Mouse (Mus musculus) ES-E14 (cell line): ENCODE measurements around the gene Rfx5. TPM values are rescaled to one million over a fixed set of nuclear protein-coding genes. Genes with fewer than 3 reads are reported as not detected.
"Not testable (repeated sequence)": the region's sequence is repeated elsewhere in the genome, so short reads cannot be mapped to it uniquely, and the experiment has no call there.

ENCODE experiments used
- DNase-seq: peaks from one replicate; pipeline ENCODE4 v3.0.0-alpha.2; 2013; ENCODE audit warnings: low read depth, low spot score
- H3K27ac ChIP-seq: 2 replicates; pipeline ENCODE4 v1.5.1; 2012; ENCODE audit warnings: low read depth, mild to moderate bottlenecking, low read length, moderate library complexity, mixed read lengths; ENCODE audit not compliant: poor library complexity, insufficient read depth, severe bottlenecking
- H3K36me3 ChIP-seq: 2 replicates; pipeline ENCODE4 v1.6.1; 2012; ENCODE audit warnings: mild to moderate bottlenecking, low read length, moderate library complexity, mixed read lengths; ENCODE audit not compliant: control insufficient read depth, poor library complexity, insufficient read depth, severe bottlenecking
- H3K4me1 ChIP-seq, 2 experiments: fragments of 150-350 bp in 1 of 2; sonication (generic) in 1 of 2; 2 replicates each; pipeline ENCODE4 v1.6.1; 2012; ENCODE audit warnings: low read length in 2 of 2, mild to moderate bottlenecking in 1 of 2, mixed read lengths in 1 of 2; ENCODE audit not compliant: control insufficient read depth in 2 of 2, insufficient read depth in 2 of 2, poor library complexity in 1 of 2
- H3K4me3 ChIP-seq, 2 experiments: fragments of 150-350 bp in 1 of 2; sonication (generic) in 1 of 2; 2 replicates each; pipeline ENCODE4 v1.5.1; 2012; ENCODE audit warnings: low read length in 2 of 2, low read depth in 1 of 2, mild to moderate bottlenecking in 1 of 2, mixed read lengths in 1 of 2; ENCODE audit not compliant: insufficient read depth in 1 of 2, poor library complexity in 1 of 2, severe bottlenecking in 1 of 2
- H3K9ac ChIP-seq: 2 replicates; pipeline ENCODE4 v1.6.1; 2012; ENCODE audit warnings: low read depth, mild to moderate bottlenecking, low read length, mixed read lengths; ENCODE audit not compliant: poor library complexity, insufficient read depth, severe bottlenecking
- H3K9me3 ChIP-seq: fragments of 150-350 bp; sonication (generic); 2 replicates; pipeline ENCODE4 v1.6.1; 2012; ENCODE audit warnings: low read depth, mild to moderate bottlenecking, low read length; ENCODE audit not compliant: control insufficient read depth, insufficient read depth
- CHD2 ChIP-seq: IDR thresholded peaks from 2 replicates; pipeline ENCODE4 v1.6.1; 2014; ENCODE audit warnings: mild to moderate bottlenecking, low read depth, low read length, inconsistent platforms
- HCFC1 ChIP-seq: IDR thresholded peaks from 2 replicates; pipeline ENCODE4 v1.6.1; 2012; ENCODE audit warnings: low read length, inconsistent platforms, borderline replicate concordance; ENCODE audit not compliant: insufficient read depth
- MAFK ChIP-seq: IDR thresholded peaks from 2 replicates; pipeline ENCODE4 v1.6.1; 2014; ENCODE audit warnings: mild to moderate bottlenecking, low read depth, low read length, inconsistent platforms; ENCODE audit not compliant: insufficient read depth
- ZC3H11A ChIP-seq: IDR thresholded peaks from 2 replicates; pipeline ENCODE4 v1.6.1; 2012; ENCODE audit warnings: low read depth, mild to moderate bottlenecking, inconsistent platforms, low read length, borderline replicate concordance
- ZNF384 ChIP-seq: IDR thresholded peaks from 2 replicates; pipeline ENCODE4 v1.6.1; 2012; ENCODE audit warnings: low read depth, low read length, inconsistent platforms
- in situ Hi-C, 2 experiments: fragments of 600-800 bp; cut with MboI; formaldehyde crosslinking; loops; one replicate each; pipeline ENCODE4 v1.15.1; 2025; ENCODE audit warnings: low sequenced_read_pairs in 2 of 2, inconsistent platforms in 1 of 2; ENCODE audit not compliant: unreplicated experiment in 2 of 2
- total RNA-seq: library from RNA; depleted of rRNA; stranded (reverse); fragments of 300-350 nt; gene quantifications from 2 replicates; pipeline ENCODE4 v1.2.3, GENCODE M21; 2012; rRNA removed

Rfx5 gene
- 6.1 and 9.0 TPM in 2 replicates for total RNA-seq

- peak within 1 kb of the TSS; percentile 81 for H3K9ac ChIP-seq
- H3K36me3 ChIP-seq = peaks cover 31% of the 10 kb centered on the region
- H3K4me1 ChIP-seq = peaks cover 3 to 7% of the 10 kb centered on the region in 2 experiments; a peak in 2 of 4 replicates
- peak; percentile 94 for DNase-seq
- H3K4me3 ChIP-seq = peak within 1 kb of the TSS; percentile 78 to 85
- H3K9me3 ChIP-seq = no peaks in the 10 kb centered on the region
- peak within 1 kb of the TSS; percentile 66; the same call in 1 of the 2 replicates for H3K27ac ChIP-seq
- in situ Hi-C loops = no loop called here
- TF ChIP-seq HCFC1 (0 out of 2 replicates have a peak, but pooled peaks have one; percentile 26), CHD2 (peak; percentile 92), ZC3H11A (no peak), MAFK (no peak)
Measured at GRCm38 (mm10) chr3:94953764-94954616, at the start of gene Rfx5. Rfx5 (plus strand) TSS chr3:94954075.

DNA sequence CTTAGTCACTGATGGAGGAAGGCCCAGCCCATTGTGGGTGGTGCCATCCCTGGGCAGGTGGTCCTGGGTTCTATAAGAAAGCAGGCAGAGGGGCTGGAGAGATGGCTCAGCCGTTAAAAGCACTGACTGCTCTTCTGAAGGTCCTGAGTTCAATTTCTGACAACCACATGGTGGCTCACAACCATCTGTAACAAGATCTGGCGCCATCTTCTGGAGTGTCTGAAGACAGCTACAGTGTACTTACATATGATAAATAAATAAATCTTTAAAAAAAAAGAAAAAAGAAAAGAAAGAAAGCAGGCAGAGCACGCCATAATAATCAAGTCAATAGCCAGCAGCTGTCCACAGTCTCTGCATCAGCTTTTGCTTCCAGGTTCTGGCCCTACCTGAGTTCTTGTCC, 49.1 kb upstream of the Rfx5 start:
- H3K4me3 ChIP-seq, H3K9me3 ChIP-seq, DNase-seq, H3K4me1 ChIP-seq, in situ Hi-C loops, H3K9ac ChIP-seq, H3K36me3 ChIP-seq, H3K27ac ChIP-seq: not testable (repeated sequence)

- TF ChIP-seq HCFC1 = no peak
- TF ChIP-seq MAFK = no peak
- no peak for TF ChIP-seq ZC3H11A
- TF ChIP-seq CHD2 = no peak
- no peak for TF ChIP-seq ZNF384
- H3K9ac ChIP-seq = no peak overlapping the region
- H3K4me1 ChIP-seq = no peaks in the 10 kb centered on the region
- H3K4me3 ChIP-seq = no peak overlapping the region
- no peaks in the 10 kb centered on the region for H3K9me3 ChIP-seq
- no peak for DNase-seq
- in situ Hi-C loops = no loop called here
- no peak overlapping the region for H3K27ac ChIP-seq
- H3K36me3 ChIP-seq = no peaks in the 10 kb centered on the region
Measured at GRCm38 (mm10) chr3:94906482-94906881, 47.4 kb upstream of the Rfx5 start.

DNA sequence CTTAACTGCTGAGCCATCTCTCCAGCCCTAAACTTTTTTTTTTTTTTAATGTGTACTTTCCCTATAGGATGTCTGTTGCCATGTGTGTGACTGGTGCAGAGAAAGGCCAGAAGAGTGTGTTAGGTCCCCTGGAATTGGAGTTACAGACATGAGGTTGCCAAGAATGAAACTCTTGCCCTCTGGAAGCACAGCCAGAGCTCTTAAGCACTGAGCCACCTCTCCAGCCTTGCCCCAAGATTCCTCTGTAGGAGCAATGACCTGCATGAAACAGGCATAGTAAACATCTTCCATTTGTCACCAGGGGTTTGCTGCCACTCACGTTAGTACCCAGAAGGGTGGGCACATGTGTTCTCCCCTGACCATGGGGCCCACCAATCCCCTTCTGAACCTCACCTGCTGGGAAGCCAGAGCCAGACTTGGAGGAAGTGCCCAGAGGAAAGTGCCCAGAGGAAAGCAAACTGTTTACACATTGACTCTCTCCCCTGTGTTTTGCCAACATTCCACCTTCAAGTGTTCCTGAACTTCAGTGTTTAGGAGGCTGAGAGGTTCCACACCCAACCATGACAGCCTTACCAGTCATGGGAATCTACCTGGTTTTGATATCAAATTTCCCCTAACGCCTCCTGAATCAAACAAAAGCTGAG, 42.7 kb upstream of the Rfx5 start:
- H3K36me3 ChIP-seq = no peaks in the 10 kb centered on the region

More for the DNA sequence above, 42.7 kb upstream of the Rfx5 start:
- in situ Hi-C loops = no loop called here
- no peak overlapping the region for H3K27ac ChIP-seq
- no peak for DNase-seq
- H3K9ac ChIP-seq = no peak overlapping the region
- no peak overlapping the region for H3K4me3 ChIP-seq
- H3K9me3 ChIP-seq = no peaks in the 10 kb centered on the region
- TF ChIP-seq MAFK = no peak
- no peak for TF ChIP-seq ZC3H11A
- no peak for TF ChIP-seq HCFC1
- no peak for TF ChIP-seq CHD2
- no peak for TF ChIP-seq ZNF384
- H3K4me1 ChIP-seq = no peaks in the 10 kb centered on the region
